Mouse (Mus musculus): ENCODE results near the gene Nprl3.
"Not testable (repeated sequence)": the region's sequence is repeated elsewhere in the genome, so short reads cannot be mapped to it uniquely, and the experiment has no call there.

Nprl3 gene

GRCm38 (mm10) chr11:32283091-32283777, 15.7 kb upstream of the Nprl3 start, which contains the start of gene Hba-a1:
Gene Hba-a1 (plus strand): TSS chr11:32283511.
- DNase-seq, result not testable (repeated sequence)

GRCm38 (mm10) chr11:32281416-32282144, 14.1 kb upstream of the Nprl3 start:
- no peak for DNase-seq

GRCm38 (mm10) chr11:32280646-32281045, 13.1 kb upstream of the Nprl3 start:
- DNase-seq, result no peak

- DNase-seq, result no peak
These were observed 11.0 kb upstream of the Nprl3 start for GRCm38 (mm10) chr11:32278458-32278957.

GRCm38 (mm10) chr11:32277736-32278457, 10.4 kb upstream of the Nprl3 start:
- no peak for DNase-seq

GRCm38 (mm10) chr11:32276347-32276746, 8.8 kb upstream of the Nprl3 start, which contains the start of gene Hba-x:
Gene Hba-x (plus strand): TSS chr11:32276400.
- no peak for DNase-seq

- DNase-seq, result no peak
These were observed 3.7 kb upstream of the Nprl3 start for GRCm38 (mm10) chr11:32271178-32271577.

GRCm38 (mm10) chr11:32268952-32269351, 1.4 kb upstream of the Nprl3 start:
- DNase-seq, result no peak

- no peak for DNase-seq
These were observed 457 bp upstream of the Nprl3 start for GRCm38 (mm10) chr11:32267964-32268363.

GRCm38 (mm10) chr11:32266776-32267175, 731 bp downstream of the Nprl3 start:
- DNase-seq, result no peak

GRCm38 (mm10) chr11:32266194-32266593, 1.3 kb downstream of the Nprl3 start:
- no peak for DNase-seq

- no peak for DNase-seq
These were observed 2.3 kb downstream of the Nprl3 start for GRCm38 (mm10) chr11:32265117-32265738.

GRCm38 (mm10) chr11:32262674-32263415, 4.7 kb downstream of the Nprl3 start:
- no peak for DNase-seq

- no peak for DNase-seq
These were observed 10.9 kb downstream of the Nprl3 start for GRCm38 (mm10) chr11:32256566-32256965.

- DNase-seq, result no peak
These were observed 11.4 kb downstream of the Nprl3 start for GRCm38 (mm10) chr11:32256146-32256545.

- no peak for DNase-seq
These were observed 14.4 kb downstream of the Nprl3 start for GRCm38 (mm10) chr11:32253121-32253520.

GRCm38 (mm10) chr11:32250880-32251763, 16.4 kb downstream of the Nprl3 start:
- DNase-seq, result no peak

- DNase-seq, result no peak
These were observed 19.2 kb downstream of the Nprl3 start for GRCm38 (mm10) chr11:32248350-32248749.

- no peak for DNase-seq
These were observed 20.4 kb downstream of the Nprl3 start for GRCm38 (mm10) chr11:32247068-32247467.

GRCm38 (mm10) chr11:32245614-32246013, 21.9 kb downstream of the Nprl3 start:
- DNase-seq, result no peak

GRCm38 (mm10) chr11:32244617-32245016, 22.9 kb downstream of the Nprl3 start:
- DNase-seq, result no peak

Measured in layer of hippocampus, adult 9-11 months (tissue).